Mouse (Mus musculus) erythroblast, embryonic 14.5 days (primary cell): ENCODE data around the gene Fsip1. TPM values are rescaled to one million over a fixed set of nuclear protein-coding genes. Genes with fewer than 3 reads are reported as not detected.

ENCODE experiments used
- H3K27me3 ChIP-seq: 2 replicates; pipeline ENCODE4 v1.6.1; 2012; ENCODE audit warnings: inconsistent platforms; ENCODE audit not compliant: control insufficient read depth
- H3K36me3 ChIP-seq: 2 replicates; pipeline ENCODE4 v1.6.1; 2012; ENCODE audit warnings: mild to moderate bottlenecking, inconsistent platforms; ENCODE audit not compliant: control insufficient read depth
- H3K4me1 ChIP-seq: 2 replicates; pipeline ENCODE4 v1.6.1; 2012; ENCODE audit warnings: inconsistent platforms; ENCODE audit not compliant: control insufficient read depth
- H3K4me3 ChIP-seq: replicated peaks from 2 replicates; pipeline ENCODE3; 2012; ENCODE audit warnings: moderate library complexity, mild to moderate bottlenecking, inconsistent platforms
- H3K9me3 ChIP-seq: 2 replicates; pipeline ENCODE4 v1.6.1; 2012; ENCODE audit warnings: low read length, inconsistent platforms, mixed read lengths; ENCODE audit not compliant: control insufficient read depth
- GATA1 ChIP-seq: IDR thresholded peaks from 2 replicates; pipeline ENCODE4 v1.6.1; 2012; ENCODE audit warnings: low read length, inconsistent platforms, mixed read lengths
- TAL1 ChIP-seq: IDR thresholded peaks from 3 replicates; pipeline ENCODE4 v1.6.1; 2012; ENCODE audit warnings: low read length, inconsistent platforms, mixed read lengths
- polyA plus RNA-seq: library from polyadenylated mRNA; stranded (reverse); fragments of >175 nt; gene quantifications from 2 replicates; pipeline ENCODE4 v1.2.3, GENCODE M21; 2012

The Fsip1 gene
- polyA plus RNA-seq, 1 experiment = not detected

DNA sequence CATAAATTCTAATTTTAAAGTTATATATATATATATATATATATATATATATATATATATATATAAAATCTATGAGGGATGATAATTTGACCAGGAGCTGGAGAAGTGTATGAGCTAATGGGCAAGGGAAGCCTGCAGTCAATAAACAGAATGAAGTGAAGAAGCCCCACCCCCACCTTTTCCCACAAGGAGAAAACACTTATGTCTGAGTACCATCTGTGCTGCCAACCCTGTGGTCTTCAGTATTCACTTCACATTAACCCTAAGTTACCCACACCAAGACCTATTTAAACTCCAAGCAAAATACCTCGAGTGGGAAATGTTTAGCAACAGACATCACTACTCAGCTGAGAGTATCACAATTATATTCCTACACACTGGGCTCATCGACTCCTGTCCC, 53.8 kb downstream of the Fsip1 start:
- H3K9me3 ChIP-seq = peaks cover 4% of the 10 kb centered on the region
- TF ChIP-seq GATA1 = no peak
- TF ChIP-seq TAL1 = no peak
- no peak overlapping the region for H3K4me3 ChIP-seq
- no peaks in the 10 kb centered on the region for H3K27me3 ChIP-seq
- H3K36me3 ChIP-seq = no peaks in the 10 kb centered on the region
- no peaks in the 10 kb centered on the region for H3K4me1 ChIP-seq

DNA sequence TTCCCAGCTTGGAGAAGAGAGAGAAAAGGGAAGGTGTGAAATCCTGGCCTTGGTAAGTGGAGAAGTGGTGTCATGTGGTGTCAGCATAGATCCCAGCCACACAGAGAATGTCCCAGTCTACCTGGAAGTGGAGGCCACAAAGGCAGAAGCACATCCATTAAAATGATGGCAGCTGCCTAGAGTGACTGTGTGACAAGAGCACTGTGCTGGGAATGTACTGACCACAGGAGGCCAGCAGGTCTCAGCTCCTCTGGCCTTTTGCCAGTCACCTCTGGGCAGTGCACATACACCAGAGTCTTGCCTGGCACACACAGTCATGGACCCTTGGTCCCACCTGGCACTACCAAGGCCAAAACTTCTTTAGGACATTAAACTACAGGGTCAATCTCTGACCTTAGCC, 54.8 kb downstream of the Fsip1 start:
- Histone ChIP-seq H3K4me3 (no peak overlapping the region), H3K9me3 (peaks cover 4% of the 10 kb centered on the region), H3K4me1 (no peaks in the 10 kb centered on the region), H3K36me3 (no peaks in the 10 kb centered on the region), H3K27me3 (no peaks in the 10 kb centered on the region)
- no peak for TF ChIP-seq GATA1
- no peak for TF ChIP-seq TAL1

DNA sequence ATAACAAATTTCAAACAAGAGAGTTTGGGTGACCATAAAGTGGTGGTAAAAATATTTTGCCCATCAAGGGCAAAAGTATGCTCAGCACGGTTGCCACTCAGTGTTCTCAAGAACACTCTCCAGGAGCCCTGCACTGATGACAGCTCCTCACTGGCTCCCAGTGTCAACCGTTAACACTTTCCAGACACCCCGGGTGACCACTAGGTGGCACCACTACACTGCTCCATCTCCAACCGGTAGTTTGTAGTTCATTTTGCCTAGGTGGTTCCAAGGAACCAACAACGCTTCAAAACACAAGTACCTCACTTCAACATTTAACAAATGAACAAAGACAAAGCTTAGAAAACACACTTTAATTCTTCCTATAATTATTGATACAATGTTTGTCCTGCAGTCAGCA, 56.9 kb downstream of the Fsip1 start:
- H3K4me1 ChIP-seq = no peaks in the 10 kb centered on the region
- no peaks in the 10 kb centered on the region for H3K27me3 ChIP-seq
- peaks cover 4% of the 10 kb centered on the region for H3K9me3 ChIP-seq
- no peaks in the 10 kb centered on the region for H3K36me3 ChIP-seq
- TF ChIP-seq TAL1 (no peak), GATA1 (no peak)
- H3K4me3 ChIP-seq = no peak overlapping the region

DNA sequence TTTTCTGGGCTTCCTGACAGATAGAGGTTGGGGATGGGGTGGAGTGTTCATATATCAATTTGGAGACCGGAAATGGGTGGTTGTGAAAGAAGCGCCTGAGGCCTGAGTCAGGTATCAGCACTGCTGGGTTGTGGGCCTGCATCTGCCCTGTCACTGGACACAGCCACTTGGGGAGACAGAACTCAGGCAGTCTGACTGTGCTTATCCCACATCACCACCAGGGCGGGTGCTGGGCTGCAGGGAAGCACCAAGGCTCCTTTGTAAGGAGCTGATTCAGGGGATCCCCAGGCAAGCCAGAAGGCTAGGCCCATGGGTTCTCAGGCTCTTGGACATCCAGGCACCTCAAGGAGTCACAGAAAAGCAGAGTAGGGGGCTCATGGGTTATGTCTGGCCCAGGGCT, 59.8 kb downstream of the Fsip1 start:
- H3K4me1 ChIP-seq = no peaks in the 10 kb centered on the region
- no peak for TF ChIP-seq GATA1
- H3K4me3 ChIP-seq = no peak overlapping the region
- H3K9me3 ChIP-seq = peaks cover 4% of the 10 kb centered on the region
- no peaks in the 10 kb centered on the region for H3K27me3 ChIP-seq
- H3K36me3 ChIP-seq = no peaks in the 10 kb centered on the region

DNA sequence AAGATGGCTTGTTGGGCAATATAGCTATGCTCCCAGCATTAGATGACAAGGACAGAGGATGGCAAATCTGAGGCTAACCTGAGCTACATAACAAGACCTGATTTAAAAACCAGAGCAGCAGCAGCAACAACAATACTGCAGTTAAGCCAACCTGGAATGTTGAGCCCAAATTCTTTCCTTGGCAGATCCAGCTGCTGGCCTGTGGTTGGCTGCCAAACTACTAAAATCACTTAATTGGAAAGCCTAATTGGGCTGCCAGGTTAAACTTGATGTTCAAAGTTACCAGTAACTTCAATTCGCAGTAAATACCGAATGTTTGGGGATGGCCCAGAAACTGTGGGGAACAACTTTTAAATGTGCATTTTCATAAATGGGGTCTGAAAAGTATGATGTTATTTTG, 74.6 kb downstream of the Fsip1 start:
- no peaks in the 10 kb centered on the region for H3K4me1 ChIP-seq
- no peaks in the 10 kb centered on the region for H3K27me3 ChIP-seq
- H3K9me3 ChIP-seq = no peaks in the 10 kb centered on the region
- H3K36me3 ChIP-seq = no peaks in the 10 kb centered on the region
- H3K4me3 ChIP-seq = no peak overlapping the region
- TF ChIP-seq TAL1 = no peak
- no peak for TF ChIP-seq GATA1

DNA sequence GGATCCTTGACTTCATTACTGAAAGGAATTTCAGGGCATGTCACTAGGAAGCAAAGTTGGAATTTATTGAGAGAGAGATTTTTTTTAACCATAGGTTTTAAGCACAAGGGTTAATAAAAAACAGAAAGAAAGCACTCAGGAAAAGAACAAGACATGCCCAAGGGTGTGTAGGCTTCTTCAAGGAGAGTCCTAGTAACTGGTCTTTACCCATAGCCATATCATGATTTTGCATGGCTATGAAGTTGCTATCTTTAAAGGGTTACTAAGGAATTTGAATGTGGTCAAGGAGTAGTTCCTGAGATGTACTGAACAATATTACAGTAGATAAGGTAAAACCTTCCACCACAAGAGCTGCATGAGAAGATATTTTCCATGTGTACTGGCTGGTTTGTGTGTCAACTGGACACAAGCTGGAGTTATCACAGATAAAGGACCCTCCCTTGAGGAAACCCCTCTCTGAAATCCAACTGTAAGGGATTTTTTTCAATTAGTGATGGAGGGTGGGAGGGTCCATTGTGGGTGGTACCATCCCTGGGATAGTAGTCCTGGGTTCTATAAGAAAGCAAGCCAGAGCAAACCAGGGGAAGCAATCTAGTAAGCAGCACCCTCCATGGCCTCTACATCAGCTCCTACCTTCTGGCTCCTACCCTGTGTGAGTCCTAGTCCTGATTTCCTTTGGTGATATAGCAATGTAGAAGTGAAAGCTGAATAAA, 76.7 kb downstream of the Fsip1 start:
- H3K4me3 ChIP-seq = no peak overlapping the region
- H3K9me3 ChIP-seq = no peaks in the 10 kb centered on the region
- H3K27me3 ChIP-seq = no peaks in the 10 kb centered on the region
- no peak for TF ChIP-seq TAL1
- TF ChIP-seq GATA1 = no peak
- no peaks in the 10 kb centered on the region for H3K4me1 ChIP-seq
- H3K36me3 ChIP-seq = no peaks in the 10 kb centered on the region

DNA sequence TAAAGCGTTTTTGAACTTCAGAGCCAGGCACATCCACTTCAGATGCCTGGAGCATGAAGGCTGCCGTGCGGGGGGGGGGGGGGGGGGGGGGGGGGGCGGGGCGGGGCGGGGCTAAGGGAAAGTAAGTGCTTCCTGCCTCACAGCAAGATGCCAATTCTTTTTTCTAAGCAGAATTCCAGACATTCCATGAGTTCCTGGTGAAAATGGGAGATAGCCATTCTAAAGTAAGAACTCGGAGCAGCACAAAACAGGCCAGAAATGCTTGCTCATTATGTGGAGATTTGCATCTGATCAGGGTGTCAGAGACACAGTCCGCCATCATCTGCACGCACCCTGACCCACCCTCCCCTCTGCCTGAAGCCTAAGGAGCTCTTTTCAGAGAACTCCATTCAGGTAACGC, 77.3 kb downstream of the Fsip1 start:
- Histone ChIP-seq H3K36me3 (no peaks in the 10 kb centered on the region), H3K4me1 (no peaks in the 10 kb centered on the region), H3K4me3 (no peak overlapping the region), H3K27me3 (no peaks in the 10 kb centered on the region), H3K9me3 (no peaks in the 10 kb centered on the region)
- no peak for TF ChIP-seq GATA1
- no peak for TF ChIP-seq TAL1

DNA sequence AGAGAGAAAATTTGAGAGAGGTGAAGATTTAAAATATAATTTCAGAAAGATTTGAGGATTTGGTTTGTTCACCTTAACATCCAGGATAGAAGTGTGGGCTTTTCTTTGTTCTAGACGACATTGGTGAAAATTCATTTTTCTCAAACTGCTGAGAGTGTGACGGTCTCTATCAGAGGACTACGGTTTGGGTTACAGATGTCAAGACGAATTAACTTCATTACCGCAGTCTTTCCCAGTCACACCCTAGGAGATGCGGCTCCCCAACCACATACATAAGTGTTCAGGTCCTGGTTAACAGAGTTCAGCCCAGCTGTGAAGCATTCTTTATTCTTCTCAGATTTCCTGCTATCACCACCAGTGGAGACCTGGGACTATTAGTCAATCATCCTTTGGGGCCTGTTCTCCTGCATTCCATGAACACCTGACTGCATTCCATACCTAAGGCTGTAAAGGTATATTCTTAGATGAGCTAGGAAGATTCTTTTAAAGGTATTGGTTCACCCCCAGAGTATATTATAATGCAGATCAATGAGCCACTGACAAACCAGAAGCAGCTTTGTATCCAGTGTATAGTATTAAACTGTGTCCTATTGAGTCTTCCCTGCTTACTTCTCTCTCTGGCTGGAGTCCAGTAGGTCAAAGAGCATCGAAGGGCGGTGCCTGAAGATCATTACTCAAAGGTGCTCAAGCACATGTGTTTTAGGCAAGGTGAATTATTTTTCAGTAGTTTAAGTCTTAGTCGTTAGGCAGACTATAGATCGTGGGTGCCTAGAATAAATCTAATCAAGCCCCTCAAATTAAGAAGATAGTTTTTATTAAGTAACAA, 82.0 kb downstream of the Fsip1 start:
- Histone ChIP-seq H3K4me1 (no peaks in the 10 kb centered on the region), H3K9me3 (no peaks in the 10 kb centered on the region; the same call in none of the 2 replicates), H3K36me3 (no peaks in the 10 kb centered on the region), H3K4me3 (no peak overlapping the region), H3K27me3 (no peaks in the 10 kb centered on the region)
- TF ChIP-seq GATA1 = no peak
- TF ChIP-seq TAL1 = no peak

DNA sequence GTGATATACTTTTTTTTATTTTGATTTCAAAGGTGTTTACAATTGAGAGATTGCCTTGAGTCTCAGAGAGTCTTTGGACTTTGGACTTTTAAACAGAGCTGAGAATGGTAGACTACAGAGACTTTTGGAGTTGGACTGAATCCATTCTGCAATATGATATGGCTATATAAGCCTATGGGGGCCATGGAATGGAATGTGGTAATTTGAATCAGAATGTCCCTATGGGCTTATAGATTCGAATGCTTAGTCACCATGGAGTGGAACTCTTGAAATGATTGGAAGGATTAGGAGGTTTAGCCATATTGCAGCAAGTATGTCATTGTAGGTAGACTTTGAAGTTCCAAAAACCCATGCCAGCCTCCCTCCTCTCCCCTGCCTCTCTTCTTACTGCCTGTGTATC, 88.5 kb downstream of the Fsip1 start:
- H3K36me3 ChIP-seq = no peaks in the 10 kb centered on the region
- H3K9me3 ChIP-seq = no peaks in the 10 kb centered on the region; the same call in none of the 2 replicates
- no peak overlapping the region for H3K4me3 ChIP-seq
- no peaks in the 10 kb centered on the region for H3K27me3 ChIP-seq
- TF ChIP-seq TAL1 = no peak
- no peak for TF ChIP-seq GATA1
- no peaks in the 10 kb centered on the region for H3K4me1 ChIP-seq
